Comparison of ENCODE assay signal across 10 mouse cellular contexts in the genomic region with DNA sequence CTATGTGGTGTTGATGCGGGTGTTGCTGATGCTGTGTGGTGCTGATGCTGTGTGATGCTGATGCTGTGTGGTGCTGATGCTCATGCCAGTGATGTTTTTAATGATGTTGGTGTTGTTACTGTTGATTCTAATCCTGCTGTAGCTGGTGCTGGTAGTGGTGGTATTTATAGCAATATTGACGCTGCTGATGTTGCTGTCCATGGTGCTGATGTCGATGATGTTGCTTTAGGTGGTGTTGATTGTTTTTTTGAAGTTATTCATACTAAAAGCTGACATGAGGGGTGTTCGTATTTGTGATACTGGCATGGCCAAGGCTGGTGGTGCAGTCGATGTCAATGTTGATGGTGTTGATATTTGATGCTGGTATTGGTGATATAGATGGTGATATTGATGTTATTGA.
DNase-seq lines count a peak whose midpoint lies in the region; ATAC-seq and TF ChIP-seq lines count a peak whose summit lies in the region.
"Had no signal": no experiment of that assay in that cellular context is flagged by ENCODE, and none has a peak within 500 bp of the region (broad histone marks: within the 10 kb centered on the region; RNA-seq: fewer than 3 reads in every experiment).

No protein-coding gene starts in this region.

- no peak overlapping the region for H3K27ac ChIP-seq in kidney, adult 2 months (ENCODE audit: insufficient read depth, low read depth, low read length)
- H3K27ac ChIP-seq in kidney, embryonic 15.5 days, result no peak overlapping the region
- no peak overlapping the region for H3K27ac ChIP-seq in thymus, adult 2 months (ENCODE audit: control insufficient read depth, insufficient read depth, low read length)
- H3K27ac ChIP-seq: embryonic facial prominence, embryonic 12.5 days; hindbrain, embryonic 14.5 days had no signal

- TF ChIP-seq CTCF in kidney, adult 2 months (conservative IDR thresholded peaks at IDR 0.05; ENCODE audit: insufficient read depth, insufficient read length, low read depth, low read length), result no peak
- no peak for TF ChIP-seq CTCF in thymus, adult 2 months (IDR thresholded peaks at IDR 0.05; ENCODE audit: borderline replicate concordance, control insufficient read depth, extremely low read depth, insufficient read depth, low read length, poor library complexity)

- DNase-seq in kidney, adult 2 months, result peak; percentile 1
- DNase-seq in thymus, postnatal 4 days, result peak; percentile 33
- no peak for DNase-seq in thymus, adult 2 months
- DNase-seq in embryo, embryonic 11 days, result peak; percentile 72
- DNase-seq in retina, embryonic 14.5 days (ENCODE audit: low spot score), result peak; percentile 58
- DNase-seq in cerebellum, postnatal 14 days, result no peak
- no peak for DNase-seq in cerebellum, adult 11 months

- H3K4me1 ChIP-seq in kidney, adult 2 months (ENCODE audit: control insufficient read depth, insufficient read depth, low read length), result no peaks in the 10 kb centered on the region
- H3K4me1 ChIP-seq in kidney, embryonic 15.5 days, result no peaks in the 10 kb centered on the region
- no peaks in the 10 kb centered on the region for H3K4me1 ChIP-seq in thymus, adult 2 months (replicated peaks; ENCODE audit: control insufficient read depth, insufficient read depth, low read length)
- H3K4me1 ChIP-seq: embryonic facial prominence, embryonic 12.5 days had no signal

- H3K4me3 ChIP-seq in kidney, adult 2 months (ENCODE audit: insufficient read depth, low read depth, low read length), result no peak overlapping the region
- no peak overlapping the region for H3K4me3 ChIP-seq in kidney, embryonic 15.5 days (replicated peaks)
- H3K4me3 ChIP-seq in thymus, adult 2 months (ENCODE audit: control insufficient read depth, insufficient read depth, low read length), result no peak overlapping the region
- H3K4me3 ChIP-seq: embryonic facial prominence, embryonic 12.5 days had no signal

- no peak for TF ChIP-seq POLR2A in kidney, adult 2 months (IDR thresholded peaks at IDR 0.05; ENCODE audit: low read depth, low read length)
- TF ChIP-seq POLR2A in thymus, adult 2 months (IDR thresholded peaks at IDR 0.05; ENCODE audit: control insufficient read depth, extremely low read depth, insufficient read depth, low read length, poor library complexity), result no peak

- H3K27me3 ChIP-seq in kidney, adult 2 months (replicated peaks; ENCODE audit: control insufficient read depth, insufficient read depth, low read length), result no peaks in the 10 kb centered on the region
- no peaks in the 10 kb centered on the region for H3K27me3 ChIP-seq in kidney, embryonic 15.5 days
- H3K27me3 ChIP-seq in thymus, adult 2 months (ENCODE audit: control insufficient read depth, insufficient read depth, low read length), result no peaks in the 10 kb centered on the region
- H3K27me3 ChIP-seq: embryonic facial prominence, embryonic 12.5 days had no signal

- WGBS in kidney, adult 2 months, result 56% methylated on average over 5 of the region's 5 CpGs
- 57% methylated on average over 5 of the region's 5 CpGs for WGBS in kidney, embryonic 15.5 days
- WGBS in thymus, adult 2 months, result 60% methylated on average over 5 of the region's 5 CpGs

- no peaks in the 10 kb centered on the region for H3K36me3 ChIP-seq in kidney, adult 2 months (ENCODE audit: control insufficient read depth, insufficient read depth, low read length)
- H3K36me3 ChIP-seq in kidney, embryonic 15.5 days, result no peaks in the 10 kb centered on the region
- H3K36me3 ChIP-seq in thymus, adult 2 months (ENCODE audit: control insufficient read depth, insufficient read depth, low read length), result no peaks in the 10 kb centered on the region
- H3K36me3 ChIP-seq: embryonic facial prominence, embryonic 12.5 days had no signal

- no peak overlapping the region for H3K4me2 ChIP-seq in kidney, embryonic 15.5 days
- H3K4me2 ChIP-seq: embryonic facial prominence, embryonic 12.5 days; hindbrain, embryonic 14.5 days had no signal

- no peaks in the 10 kb centered on the region for H3K9me3 ChIP-seq in kidney, embryonic 15.5 days (replicated peaks)
- H3K9me3 ChIP-seq: embryonic facial prominence, embryonic 12.5 days had no signal

- ATAC-seq in kidney, embryonic 15.5 days (replicated peaks; ENCODE audit: low FRiP score), result no peak

- no peak overlapping the region for H3K9ac ChIP-seq in kidney, embryonic 15.5 days
- H3K9ac ChIP-seq: embryonic facial prominence, embryonic 12.5 days; hindbrain, embryonic 14.5 days had no signal

Comparison
In these comparisons a context has a peak if more than half of its experiments do, and no peak if none do; other contexts are left out.
1. DNase-seq: peak in kidney, adult 2 months (single experiment), thymus, postnatal 4 days (single experiment), embryo, embryonic 11 days (single experiment) and retina, embryonic 14.5 days (single experiment); none in thymus, adult 2 months (single experiment), cerebellum, postnatal 14 days (0 of 2) and cerebellum, adult 11 months (single experiment).